Mouse (Mus musculus) regulatory T cell (primary cell): ENCODE results near the gene Lman2l.

Source experiments
- in situ Hi-C: fragments of 300-600 bp; cut with MboI, MseI; formaldehyde crosslinking; loops from one replicate; pipeline ENCODE4 v1.15.1; 2025; ENCODE audit warnings: high pct_unique_total_duplicates

Lman2l gene

DNA sequence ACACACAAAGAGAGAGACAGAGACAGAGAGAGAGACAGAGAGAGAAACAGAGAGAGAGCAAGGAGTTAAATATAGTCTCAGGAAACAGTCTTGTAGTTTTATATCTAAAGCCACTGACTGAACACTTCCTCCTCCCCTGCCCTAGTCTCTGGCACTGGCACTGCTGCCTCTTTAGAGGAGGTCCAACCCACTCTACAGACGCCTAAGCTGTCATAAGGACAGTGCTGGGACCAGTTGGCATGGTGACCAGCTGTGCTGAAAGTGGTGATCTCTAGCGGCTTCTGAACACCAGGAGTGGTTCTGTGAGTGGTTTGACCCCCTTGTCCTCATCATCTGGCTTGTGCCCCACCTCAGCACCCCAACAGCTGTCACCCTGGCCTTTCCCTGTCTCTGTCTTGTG is 16.8 kb upstream of the Lman2l start:
- in situ Hi-C loops: no loop called here

DNA sequence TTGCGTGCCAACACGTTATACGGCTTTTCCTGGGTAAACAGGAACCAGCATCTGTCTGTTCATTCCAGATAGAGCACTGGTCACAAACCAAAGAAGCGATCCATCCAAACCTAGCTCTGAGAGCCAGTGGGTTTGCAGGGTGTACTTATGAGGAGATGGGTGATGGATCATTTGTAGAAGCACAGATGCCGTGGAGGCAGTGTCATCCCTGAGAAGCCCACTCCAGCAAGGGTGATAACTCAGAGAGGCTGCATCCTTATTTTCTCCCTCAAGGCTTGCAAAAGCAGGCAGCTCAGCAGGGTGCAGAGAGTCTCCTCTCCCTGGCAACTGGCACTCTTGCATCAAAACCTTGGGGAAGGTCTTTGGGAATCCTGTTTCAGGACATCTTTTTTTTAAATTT is 13.1 kb upstream of the Lman2l start:
- in situ Hi-C loops: loop anchor here (10.0 kb wide), 1 partner anchor 493 kb away; no protein-coding TSS in a partner anchor

DNA sequence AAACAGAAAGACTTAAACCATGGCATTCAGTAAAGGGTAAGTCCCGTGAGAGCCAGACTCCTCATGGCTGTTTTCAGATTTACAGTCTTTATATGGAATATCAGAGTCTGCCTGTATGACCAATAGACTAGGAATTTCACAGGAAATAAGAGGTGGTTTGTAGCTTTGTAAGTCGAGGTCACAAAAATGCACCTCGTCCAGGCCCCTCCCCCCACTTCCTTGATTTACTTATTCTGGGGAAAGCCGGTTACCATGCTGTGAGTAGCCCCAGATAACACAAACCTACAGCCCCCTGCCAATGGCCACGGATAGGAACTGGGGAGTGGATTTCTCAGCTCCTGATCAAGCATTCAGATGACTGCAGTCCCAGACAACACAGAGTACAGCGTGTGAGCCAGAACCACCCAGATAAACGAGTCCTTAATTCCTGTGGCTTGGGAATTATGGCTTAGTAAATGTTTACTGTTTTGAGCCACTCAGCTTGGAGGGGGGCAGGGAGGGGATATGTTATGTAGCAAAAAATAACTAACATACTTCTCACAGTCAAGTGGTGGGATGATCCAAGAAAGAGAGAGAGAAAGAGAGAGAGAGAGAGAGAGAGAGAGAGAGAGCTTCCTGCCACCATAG is 12.4 kb upstream of the Lman2l start:
- in situ Hi-C loops: loop anchor here (10.0 kb wide), 1 partner anchor 493 kb away; no protein-coding TSS in a partner anchor

DNA sequence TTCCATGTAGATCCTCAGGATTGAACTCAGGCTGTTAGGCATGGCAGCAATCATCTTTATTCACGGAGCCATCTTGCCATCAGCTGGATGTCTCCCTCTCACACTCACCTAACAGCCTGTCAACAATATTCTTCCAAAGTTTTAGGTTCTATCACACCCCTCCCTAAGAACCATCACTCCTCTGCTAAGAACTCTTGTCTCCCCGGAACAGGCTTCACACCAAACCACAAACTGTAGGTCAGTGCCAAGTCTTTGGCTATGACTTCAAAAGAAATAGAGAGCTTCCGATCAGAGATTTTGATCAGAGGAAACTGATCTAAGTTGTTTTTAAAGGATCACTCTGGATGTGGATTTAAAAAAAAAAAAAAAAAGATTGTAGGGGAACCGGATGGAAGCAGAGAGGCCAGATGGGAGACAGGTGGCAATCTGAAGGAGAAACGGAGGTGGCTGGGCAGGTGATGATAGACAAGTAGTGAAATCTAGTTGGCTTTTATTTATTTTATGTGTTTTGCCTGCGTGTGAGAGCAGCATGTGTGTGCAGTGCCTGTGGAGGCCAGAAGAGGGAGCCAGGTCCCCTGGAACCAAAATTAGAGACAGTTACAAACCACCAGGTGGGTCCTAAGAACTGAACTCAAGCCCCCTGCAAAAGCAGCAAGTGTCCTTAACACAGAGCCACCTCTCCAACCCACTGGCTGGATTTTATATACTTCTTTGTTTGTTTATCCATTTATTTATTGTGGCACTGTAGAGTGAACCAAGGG is 9.2 kb upstream of the Lman2l start:
- in situ Hi-C loops: loop anchor here (10.0 kb wide), 1 partner anchor 489 kb away; no protein-coding TSS in a partner anchor

DNA sequence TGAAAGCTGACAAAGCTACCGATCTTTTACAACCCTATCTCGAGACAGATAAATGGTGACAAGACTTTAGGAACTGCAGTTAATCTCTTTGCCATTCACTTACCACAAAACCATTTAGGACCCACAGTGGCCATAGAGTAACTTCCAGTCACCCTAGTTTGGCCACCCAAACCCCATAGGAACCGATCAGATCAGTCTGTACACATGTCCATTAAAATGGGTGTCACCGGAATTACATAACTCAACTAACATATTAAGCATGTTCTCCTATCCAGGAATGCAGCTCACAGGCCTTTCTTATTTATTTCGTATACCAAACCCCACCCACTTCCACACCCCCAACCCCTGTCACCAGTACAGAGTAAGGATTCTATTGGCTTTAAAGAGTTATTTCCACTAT is 1.8 kb upstream of the Lman2l start:
- in situ Hi-C loops: loop anchor here (10.0 kb wide), 1 partner anchor 548 kb away; no protein-coding TSS in a partner anchor

DNA sequence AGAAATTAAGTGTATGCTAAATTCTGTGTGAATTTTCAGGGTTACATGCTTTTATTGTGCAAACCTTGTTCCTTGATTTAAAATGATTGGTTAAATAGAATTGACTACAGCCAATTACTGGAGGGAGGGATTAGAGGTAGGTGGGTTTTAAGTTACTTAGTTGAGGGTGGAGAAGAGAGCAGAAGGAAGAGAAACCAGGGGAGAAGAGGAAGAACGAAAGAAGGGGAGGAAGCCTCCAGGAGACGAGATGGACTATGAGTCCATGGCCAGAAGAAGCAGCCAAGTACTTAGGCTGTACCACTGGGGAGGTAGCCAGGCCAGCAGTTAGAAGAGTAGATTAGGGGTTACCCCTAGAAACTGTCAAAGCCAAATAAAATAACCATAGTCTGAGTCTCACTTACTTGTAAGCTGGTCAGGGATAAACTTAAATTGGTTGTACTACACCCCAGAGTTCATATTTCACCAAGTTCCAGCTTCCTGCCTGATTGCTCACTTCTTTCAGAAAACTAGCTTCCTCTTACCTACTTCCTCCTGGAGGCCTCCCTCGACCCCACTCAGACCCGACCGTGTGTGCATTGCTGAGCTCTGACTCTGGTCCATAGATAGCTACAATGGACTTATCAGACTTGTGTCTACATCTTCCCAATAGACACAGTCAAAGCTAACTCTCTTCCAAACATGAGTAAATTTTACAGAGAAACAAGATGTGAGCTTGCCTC is 1.2 kb upstream of the Lman2l start:
- in situ Hi-C loops: loop anchor here (10.0 kb wide), 1 partner anchor 549 kb away; no protein-coding TSS in a partner anchor

DNA sequence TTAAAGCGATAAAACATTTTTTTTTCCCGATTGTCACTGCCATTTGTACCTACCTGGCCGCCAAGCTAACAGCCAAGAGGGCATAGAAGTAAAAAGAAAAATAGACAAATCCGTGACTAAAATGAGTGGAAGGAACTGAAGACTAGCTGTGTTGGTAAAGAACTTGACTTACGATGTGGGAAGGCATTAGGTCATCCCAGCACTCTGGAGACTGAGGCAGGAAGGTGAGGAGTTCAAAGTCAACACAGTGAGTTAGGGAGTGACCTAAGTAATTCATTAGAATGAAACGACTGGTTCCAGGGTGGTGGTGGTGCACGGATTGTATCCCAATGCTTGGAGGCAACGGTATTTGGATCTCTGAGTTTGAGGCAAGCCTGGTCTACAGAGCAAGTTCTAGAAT is 437 bp upstream of the Lman2l start:
- in situ Hi-C loops: loop anchor here (10.0 kb wide), 1 partner anchor 549 kb away; no protein-coding TSS in a partner anchor

DNA sequence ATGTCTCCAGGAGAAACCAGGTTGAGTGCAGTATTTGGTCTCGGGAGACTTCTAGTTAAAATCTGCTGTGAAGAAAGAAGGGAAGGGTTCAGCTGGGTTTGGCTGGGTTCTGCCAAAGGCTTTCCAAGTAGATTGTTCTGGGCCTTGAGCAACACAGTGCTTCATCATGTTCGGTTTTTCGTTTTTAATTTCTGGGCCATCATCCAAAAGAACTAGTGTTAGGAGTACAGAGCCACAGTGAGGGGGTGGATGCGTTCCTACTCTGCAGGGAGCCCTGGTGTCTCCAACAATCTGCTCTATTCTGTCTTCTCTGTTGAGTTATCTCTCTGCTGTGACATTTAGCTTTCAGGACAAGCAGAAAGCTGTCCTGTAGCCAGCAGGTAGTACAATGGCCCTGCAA is 4.0 kb downstream of the Lman2l start:
- in situ Hi-C loops: loop anchor here (10.0 kb wide), 1 partner anchor 554 kb away; no protein-coding TSS in a partner anchor

DNA sequence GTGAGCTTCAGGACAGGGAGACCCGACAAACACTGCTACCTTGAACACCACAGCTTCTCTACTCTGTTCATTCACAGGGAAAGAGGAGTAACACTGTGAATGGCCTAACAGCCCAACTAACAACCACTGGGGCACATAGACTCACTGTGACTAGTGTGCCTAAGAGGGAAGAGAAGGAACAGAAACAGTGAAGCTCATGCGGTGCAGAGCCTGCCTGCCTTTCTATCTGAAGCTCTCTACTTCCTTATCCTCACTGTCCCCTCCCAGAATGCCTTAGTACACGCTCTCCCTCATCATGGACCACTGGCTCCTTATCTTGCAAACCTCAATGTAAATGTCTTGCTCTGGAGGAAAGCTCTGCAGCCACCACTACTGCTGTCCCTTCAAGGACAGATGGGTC is 7.8 kb downstream of the Lman2l start:
- in situ Hi-C loops: no loop called here

DNA sequence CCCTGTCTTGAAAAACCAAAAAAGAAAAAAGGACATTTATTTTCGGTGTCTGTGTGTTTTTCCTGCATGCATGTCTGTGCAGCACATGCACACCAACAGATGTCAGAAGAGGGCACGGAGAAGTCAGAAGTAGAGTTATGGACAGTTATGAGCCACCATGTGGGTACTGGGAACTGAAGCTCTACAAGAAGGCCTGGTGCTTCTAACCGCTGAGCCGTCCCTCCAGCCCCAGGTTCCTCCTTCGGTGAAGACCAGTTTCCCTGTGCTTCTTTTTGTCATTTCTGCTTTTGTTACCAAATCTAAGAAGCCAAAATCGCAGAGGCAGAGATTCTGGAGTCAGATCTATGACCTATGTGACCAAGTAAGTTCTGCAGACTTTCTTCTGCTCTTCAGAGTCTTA is 8.6 kb downstream of the Lman2l start:
- in situ Hi-C loops: no loop called here

DNA sequence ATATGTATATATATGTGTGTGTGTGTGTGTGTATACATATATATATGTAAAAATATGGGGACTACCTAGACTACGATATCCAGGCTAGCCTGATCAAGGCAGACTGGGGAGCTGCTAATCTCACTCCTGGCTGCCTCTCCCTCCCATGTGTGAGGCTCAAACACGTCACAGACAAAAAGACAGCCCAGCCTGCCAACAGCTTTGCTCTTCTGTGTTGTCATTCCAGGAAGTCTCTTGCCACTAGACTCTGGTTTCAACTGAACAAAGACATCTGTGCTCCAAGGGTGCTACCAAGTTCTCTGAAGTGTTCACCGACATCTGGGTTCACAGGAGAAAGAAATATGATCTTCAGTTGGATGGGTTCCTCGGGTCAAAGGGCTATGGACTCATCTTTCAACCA is 10.0 kb downstream of the Lman2l start:
- in situ Hi-C loops: no loop called here

DNA sequence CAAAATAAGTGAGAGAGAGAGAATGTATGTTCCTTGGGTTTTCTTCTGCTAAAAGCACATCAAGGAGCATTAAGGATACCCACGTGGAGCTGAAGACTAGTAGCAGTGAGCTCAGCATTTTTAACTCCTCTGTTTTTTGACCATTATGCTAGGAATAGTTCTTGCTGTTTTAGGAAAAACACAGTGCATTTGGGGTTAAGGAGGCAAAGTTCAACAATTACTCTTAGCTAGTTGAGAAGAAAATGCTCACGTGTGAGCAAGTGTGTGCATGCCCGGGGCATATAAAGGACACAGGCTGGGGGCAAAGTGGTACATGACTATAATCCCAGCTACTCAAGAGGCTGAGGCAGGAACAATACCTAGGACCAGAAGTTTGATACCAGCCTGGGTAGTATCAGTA is 11.5 kb downstream of the Lman2l start:
- in situ Hi-C loops: no loop called here

DNA sequence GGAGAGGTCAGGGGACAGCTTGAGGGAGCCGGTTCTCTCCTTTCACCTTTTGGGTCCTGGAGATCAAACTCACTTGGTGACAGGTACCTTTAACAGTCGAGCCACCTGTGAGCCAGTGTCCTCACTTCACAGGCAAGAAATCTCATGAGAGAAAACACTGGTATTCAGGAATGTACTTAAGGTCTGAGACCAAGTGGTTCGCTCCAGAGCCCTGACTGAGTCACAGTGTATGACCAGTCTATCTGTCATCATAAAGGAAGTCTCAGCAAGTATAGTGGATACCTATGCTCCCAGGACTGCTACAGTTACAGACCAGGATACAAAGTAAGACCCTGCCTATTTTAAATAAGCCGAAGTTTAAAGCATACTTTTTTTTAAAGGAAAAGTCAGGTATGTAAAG is 12.1 kb downstream of the Lman2l start:
- in situ Hi-C loops: no loop called here

DNA sequence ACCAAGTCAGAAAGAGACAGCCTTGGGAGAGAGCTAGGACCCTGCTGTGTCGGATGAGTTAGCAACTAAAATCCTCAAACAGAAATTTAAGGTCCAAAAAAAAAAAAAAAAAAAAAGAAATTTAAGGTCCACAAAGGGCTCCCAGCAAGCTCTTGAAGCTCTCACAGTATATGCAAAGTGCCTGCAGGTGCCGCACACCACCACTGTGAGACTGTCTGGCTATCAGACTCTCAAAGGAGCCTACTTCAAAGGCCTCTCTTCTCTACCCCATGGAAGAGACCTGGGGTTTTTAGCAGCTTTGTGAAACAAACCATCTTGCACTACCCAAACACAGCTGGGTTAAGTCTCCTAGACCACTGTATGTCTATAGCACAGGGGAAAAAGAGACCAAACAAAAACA is 15.6 kb downstream of the Lman2l start:
- in situ Hi-C loops: no loop called here

DNA sequence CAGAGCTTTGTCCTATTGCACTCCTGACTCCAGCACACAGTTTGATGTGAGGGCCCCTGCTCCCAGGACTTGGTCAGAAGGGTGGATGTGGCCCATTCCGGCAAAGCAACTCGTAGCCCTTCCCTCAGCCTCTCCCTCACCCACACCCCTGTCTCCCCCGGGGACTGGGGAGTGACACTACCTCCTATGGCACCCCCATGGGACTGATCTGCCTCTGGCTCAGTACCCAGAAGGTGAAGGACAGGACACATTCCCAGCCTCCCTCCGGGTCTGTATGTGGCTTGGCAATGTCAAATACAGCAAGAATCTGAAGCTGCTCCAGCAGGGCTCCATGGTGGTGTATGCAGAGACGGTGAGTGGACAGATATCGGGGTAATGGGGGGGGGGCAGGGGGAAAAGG is 40.5 kb downstream of the Lman2l start:
- in situ Hi-C loops: no loop called here

DNA sequence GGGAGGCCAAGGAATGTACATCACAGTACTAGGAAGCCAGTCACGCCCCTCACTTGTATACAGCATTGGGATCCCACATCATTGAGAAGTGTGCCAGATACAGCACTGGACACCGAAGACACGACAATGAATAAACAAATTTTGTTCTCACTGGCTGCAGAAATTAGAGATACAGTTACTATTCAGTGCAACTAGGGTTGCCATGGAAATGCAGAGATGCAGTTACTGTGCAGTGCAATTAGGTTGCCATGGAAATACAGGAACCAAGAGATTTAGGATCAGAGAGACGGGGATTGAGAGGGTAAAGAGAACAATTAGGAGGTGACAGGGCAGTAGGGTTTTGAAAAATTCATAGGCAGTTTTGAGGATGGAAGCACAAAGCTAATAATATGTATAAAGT is 43.6 kb downstream of the Lman2l start:
- in situ Hi-C loops: no loop called here

DNA sequence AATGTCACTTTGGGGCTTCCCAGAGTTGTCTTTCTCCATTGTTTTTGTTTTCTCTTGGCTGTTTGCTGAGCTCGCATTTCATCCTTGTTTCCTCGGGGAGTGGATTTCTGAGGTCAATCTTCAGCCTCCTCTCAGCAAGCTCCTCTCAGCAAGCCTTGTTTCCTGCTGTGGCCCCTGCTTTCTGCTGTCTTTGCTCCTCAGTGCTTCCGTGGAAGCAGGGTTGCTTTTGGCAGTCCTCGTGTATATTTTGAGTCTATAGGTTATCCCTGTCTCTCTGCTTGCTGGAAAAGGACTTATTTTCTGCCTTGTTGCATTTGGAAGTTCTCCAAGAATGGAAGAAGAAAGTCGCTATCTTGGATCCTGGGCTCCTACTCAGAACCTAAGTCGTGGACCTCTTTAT is 48.0 kb downstream of the Lman2l start:
- in situ Hi-C loops: loop anchor here (10.0 kb wide), 1 partner anchor 728 kb away; no protein-coding TSS in a partner anchor

DNA sequence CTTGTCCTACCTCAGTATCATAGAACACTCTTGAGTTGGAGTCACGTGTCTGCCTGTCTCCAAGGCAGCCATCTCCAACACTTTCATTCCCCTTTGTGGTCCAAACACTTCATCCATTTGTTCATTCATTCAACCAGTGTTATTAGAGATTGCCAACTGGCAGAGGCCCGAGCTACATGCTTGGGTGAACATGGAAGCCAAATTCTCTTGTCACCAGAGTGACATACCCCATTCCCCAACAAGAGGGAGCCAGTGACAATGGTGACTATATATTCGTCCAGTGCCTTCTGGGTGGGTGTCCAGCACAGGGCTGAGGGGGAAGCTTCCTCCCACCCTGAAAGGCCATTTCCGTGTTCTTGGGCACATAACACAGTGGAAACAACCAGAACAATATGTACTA is 65.5 kb downstream of the Lman2l start:
- in situ Hi-C loops: no loop called here

DNA sequence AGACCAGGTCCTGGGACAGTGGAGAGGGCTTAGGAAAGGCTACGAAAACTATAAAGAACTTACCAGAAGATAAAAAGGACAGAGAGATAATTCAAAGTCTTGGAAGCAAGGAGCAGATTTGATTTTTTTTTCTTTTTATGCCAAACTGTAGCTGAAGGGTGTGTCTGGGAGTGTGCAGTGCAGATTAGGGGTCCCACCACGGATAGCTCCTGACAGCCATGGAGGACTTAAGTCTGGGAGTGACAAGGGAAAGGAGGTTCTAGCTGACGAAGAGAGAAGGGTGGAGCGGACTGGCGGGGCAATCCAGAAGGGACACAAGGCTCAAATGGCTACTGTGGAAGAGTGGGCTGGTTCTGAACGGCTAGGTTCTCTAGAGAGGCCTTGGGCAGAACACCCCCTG is 66.2 kb downstream of the Lman2l start:
- in situ Hi-C loops: no loop called here

DNA sequence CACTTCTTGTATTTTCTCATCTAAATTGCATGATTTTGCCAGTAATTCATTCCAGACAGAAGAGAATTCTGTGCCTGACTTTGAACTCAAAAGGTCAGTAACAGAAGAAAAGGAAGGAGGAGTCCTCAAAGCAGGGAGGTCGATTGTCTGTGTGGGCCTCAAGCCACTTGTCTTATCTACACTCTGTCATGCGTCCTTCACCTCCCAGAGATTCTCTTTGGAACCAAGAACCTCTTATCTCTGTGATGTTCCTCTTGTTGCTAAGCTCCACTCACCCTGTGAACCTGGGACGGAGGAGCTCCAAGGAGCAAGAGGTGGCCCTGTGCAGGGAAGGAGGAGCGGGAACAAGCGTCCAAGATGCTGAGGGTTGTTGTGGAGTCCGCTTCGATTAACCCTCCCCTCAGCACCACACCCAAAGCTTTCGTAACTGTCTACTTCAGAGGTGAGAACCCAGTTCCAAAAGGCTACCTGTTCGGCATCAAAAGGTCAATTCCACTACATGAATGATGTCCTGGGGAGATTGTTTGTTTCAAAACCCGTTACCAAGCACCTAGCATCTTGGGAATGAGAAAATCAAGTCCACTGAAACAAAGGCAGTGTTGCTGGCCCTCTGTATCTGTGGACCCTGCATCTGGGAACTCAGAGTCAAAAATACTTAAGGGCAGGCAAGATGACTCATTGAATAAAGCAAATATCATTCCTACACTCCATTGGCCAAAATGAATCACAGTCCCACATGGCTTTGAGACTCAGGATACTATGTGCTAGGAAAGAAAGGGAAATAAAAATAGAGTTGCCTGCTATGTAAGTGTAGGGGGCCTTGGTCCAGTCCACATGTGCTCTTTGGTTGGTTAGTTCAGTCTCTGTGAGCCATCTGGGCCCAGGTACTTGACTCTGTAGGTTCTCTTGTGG is 72.9 kb downstream of the Lman2l start, which contains the start of gene Fer1l5:
Fer1l5 (plus strand) TSS at position 358 of the 912 bp plus-strand sequence.
- in situ Hi-C loops: no loop called here

DNA sequence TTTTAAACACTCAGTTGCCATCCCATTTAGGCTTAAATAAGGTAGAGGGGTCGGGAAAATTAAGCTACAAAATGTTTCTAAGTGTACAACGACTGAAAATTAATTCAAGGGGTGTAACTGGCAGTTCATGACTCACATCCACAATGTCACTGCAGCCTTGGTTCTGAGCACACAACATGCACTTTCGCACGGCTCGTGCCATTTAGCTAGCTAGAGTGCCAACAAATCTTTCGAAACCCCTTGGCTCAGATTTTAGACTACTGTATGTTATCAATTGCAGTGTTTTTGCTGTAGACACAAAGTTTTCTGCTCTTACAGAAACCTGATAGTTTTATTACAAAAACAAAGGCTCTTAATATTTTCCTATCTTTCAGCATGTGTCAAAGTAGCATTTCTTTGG is 74.2 kb downstream of the Lman2l start:
- in situ Hi-C loops: no loop called here
